Mouse (Mus musculus) hindbrain, postnatal 0 days (tissue): ENCODE data around the gene Tiprl. TPM values are rescaled to one million over a fixed set of nuclear protein-coding genes. Genes with fewer than 3 reads are reported as not detected.

Source experiments
- ATAC-seq: fragments of 200-750 bp; cut with Nextera tagmentation; 2 replicates; pipeline ENCODE4 v1.8.0; 2017; ENCODE audit warnings: mild to moderate bottlenecking, moderate TSS enrichment, moderate library complexity
- DNase-seq: peaks from one replicate; pipeline ENCODE4 v3.0.0-alpha.2; 2015; ENCODE audit warnings: low spot score
- H3K27ac ChIP-seq: fragments of 300-500 bp; sonication (generic); 2 replicates; pipeline ENCODE4 v1.5.1; 2014; ENCODE audit warnings: mild to moderate bottlenecking
- H3K27me3 ChIP-seq: fragments of 300-500 bp; sonication (generic); 2 replicates; pipeline ENCODE4 v1.6.1; 2014; ENCODE audit warnings: low read length, mixed read lengths; ENCODE audit not compliant: insufficient read depth
- H3K36me3 ChIP-seq: fragments of 300-500 bp; sonication (generic); 2 replicates; pipeline ENCODE4 v1.6.1; 2014; ENCODE audit warnings: low read length, mixed read lengths; ENCODE audit not compliant: insufficient read depth
- H3K4me1 ChIP-seq: fragments of 300-500 bp; sonication (generic); 2 replicates; pipeline ENCODE4 v1.6.1; 2014; ENCODE audit warnings: antibody characterized with exemption, low read length, mixed read lengths; ENCODE audit not compliant: insufficient read depth
- H3K4me2 ChIP-seq: fragments of 300-500 bp; sonication (generic); 2 replicates; pipeline ENCODE4 v1.6.1; 2014; ENCODE audit warnings: low read depth, mild to moderate bottlenecking, low read length, moderate library complexity, mixed read lengths
- H3K4me3 ChIP-seq: fragments of 300-500 bp; sonication (generic); 2 replicates; pipeline ENCODE4 v1.5.1; 2014; ENCODE audit warnings: low read length
- H3K9ac ChIP-seq: fragments of 300-500 bp; sonication (generic); replicated peaks from 2 replicates; pipeline ENCODE4 v1.6.1; 2014; ENCODE audit warnings: mild to moderate bottlenecking, low read length, moderate library complexity, mixed read lengths
- H3K9me3 ChIP-seq: fragments of 300-500 bp; sonication (generic); 2 replicates; pipeline ENCODE4 v1.6.1; 2016; ENCODE audit warnings: low read length, mixed read lengths
- CTCF ChIP-seq: IDR thresholded peaks from 2 replicates; pipeline ENCODE4 v1.5.1; 2016; ENCODE audit warnings: antibody characterized with exemption, control low read depth, low read depth
- whole genome bisulfite sequencing: fragments of 180-500 bp; shearing (Covaris S2); extraction: QIAGEN DNeasy Blood & Tissue Kit; methylation state at CpG from one replicate; pipeline ENCODE4 v1.1.7; 2014; 5-methylcytosine and 5-hydroxymethylcytosine counted together
- polyA plus RNA-seq: library from polyadenylated mRNA; unstranded; fragments of >200 nt; fragmentation: Nextera tagmentation; extraction: Ambion mirVana; gene quantifications from 2 replicates; pipeline ENCODE4 v1.2.1, GENCODE M21; 2015
- total RNA-seq: library from RNA; depleted of rRNA; stranded (reverse); fragments of >200 nt; gene quantifications from 2 replicates; pipeline ENCODE4 v1.2.3, GENCODE M21; 2014

The Tiprl gene
- total and polyA plus RNA-seq, 2 experiments from 2014 or later = 37.1 to 129 TPM

- no peaks in the 10 kb centered on the region for H3K4me1 ChIP-seq
- H3K27me3 ChIP-seq = no peaks in the 10 kb centered on the region
- H3K36me3 ChIP-seq = no peaks in the 10 kb centered on the region
- TF ChIP-seq CTCF = no peak
- WGBS = 45% methylated on average over 2 of the region's 2 CpGs
- no peak overlapping the region for H3K27ac ChIP-seq
- no peak overlapping the region for H3K4me3 ChIP-seq
- ATAC-seq (no peak), DNase-seq (no peak)
- H3K9ac ChIP-seq = no peak overlapping the region
- H3K4me2 ChIP-seq = no peak overlapping the region
- H3K9me3 ChIP-seq = no peaks in the 10 kb centered on the region
These were observed 31.2 kb downstream of the Tiprl start for GRCm38 (mm10) chr1:165205591-165205990.

- WGBS = 48% methylated on average over 2 of the region's 2 CpGs
- H3K4me3 ChIP-seq = no peak overlapping the region
These were observed 33.2 kb downstream of the Tiprl start for GRCm38 (mm10) chr1:165203488-165204035.

GRCm38 (mm10) chr1:165201445-165202012, 35.3 kb downstream of the Tiprl start:
- no peak for TF ChIP-seq CTCF
- Histone ChIP-seq H3K27ac (no peak overlapping the region), H3K36me3 (no peaks in the 10 kb centered on the region), H3K4me3 (no peak overlapping the region), H3K4me2 (no peak overlapping the region), H3K4me1 (no peaks in the 10 kb centered on the region), H3K27me3 (no peaks in the 10 kb centered on the region), H3K9me3 (no peaks in the 10 kb centered on the region), H3K9ac (no peak overlapping the region)
- DNase-seq = no peak
- WGBS = 84% methylated on average over 4 of the region's 4 CpGs
- ATAC-seq = no peak

More at GRCm38 (mm10) chr1:165203488-165204035, 33.2 kb downstream of the Tiprl start:
- no peak overlapping the region for H3K9ac ChIP-seq
- H3K27me3 ChIP-seq = no peaks in the 10 kb centered on the region
- no peak for TF ChIP-seq CTCF
- H3K27ac ChIP-seq = no peak overlapping the region
- H3K36me3 ChIP-seq = no peaks in the 10 kb centered on the region
- no peaks in the 10 kb centered on the region for H3K4me1 ChIP-seq
- no peaks in the 10 kb centered on the region for H3K9me3 ChIP-seq
- H3K4me2 ChIP-seq = no peak overlapping the region
- no peak for ATAC-seq
- no peak for DNase-seq

GRCm38 (mm10) chr1:165200748-165201147, 36.0 kb downstream of the Tiprl start:
- no peaks in the 10 kb centered on the region for H3K4me1 ChIP-seq
- no peak overlapping the region for H3K9ac ChIP-seq
- H3K36me3 ChIP-seq = no peaks in the 10 kb centered on the region
- H3K4me3 ChIP-seq = no peak overlapping the region
- no peak overlapping the region for H3K4me2 ChIP-seq
- WGBS = 83% methylated on average over 8 of the region's 8 CpGs
- ATAC-seq = no peak
- TF ChIP-seq CTCF = no peak
- DNase-seq = no peak
- H3K27me3 ChIP-seq = no peaks in the 10 kb centered on the region
- no peaks in the 10 kb centered on the region for H3K9me3 ChIP-seq
- no peak overlapping the region for H3K27ac ChIP-seq

GRCm38 (mm10) chr1:165199639-165200038, 37.2 kb downstream of the Tiprl start:
- Histone ChIP-seq H3K27ac (no peak overlapping the region), H3K4me1 (peaks cover 5% of the 10 kb centered on the region; the same call in 1 of the 2 replicates), H3K9ac (no peak overlapping the region), H3K4me3 (no peak overlapping the region), H3K4me2 (no peak overlapping the region), H3K9me3 (no peaks in the 10 kb centered on the region), H3K27me3 (no peaks in the 10 kb centered on the region), H3K36me3 (no peaks in the 10 kb centered on the region)
- 59% methylated on average over 3 of the region's 3 CpGs for WGBS
- TF ChIP-seq CTCF = no peak
- ATAC-seq = no peak
- DNase-seq = no peak

- H3K27ac ChIP-seq = no peak overlapping the region
- peaks cover 6% of the 10 kb centered on the region; the same call in 1 of the 2 replicates for H3K4me1 ChIP-seq
- H3K9me3 ChIP-seq = no peaks in the 10 kb centered on the region
- no peak overlapping the region for H3K4me3 ChIP-seq
- DNase-seq (no peak), ATAC-seq (no peak)
- TF ChIP-seq CTCF = no peak
- H3K36me3 ChIP-seq = no peaks in the 10 kb centered on the region
- H3K27me3 ChIP-seq = no peaks in the 10 kb centered on the region
- no peak overlapping the region for H3K9ac ChIP-seq
- 69% methylated on average over 1 of the region's 1 CpGs for WGBS
- H3K4me2 ChIP-seq = no peak overlapping the region
These were observed 37.8 kb downstream of the Tiprl start for GRCm38 (mm10) chr1:165198951-165199350.

GRCm38 (mm10) chr1:165197875-165198274, 38.9 kb downstream of the Tiprl start:
- no peak for DNase-seq
- no peak overlapping the region for H3K9ac ChIP-seq
- H3K36me3 ChIP-seq = no peaks in the 10 kb centered on the region
- H3K9me3 ChIP-seq = no peaks in the 10 kb centered on the region
- H3K4me2 ChIP-seq = no peak overlapping the region
- H3K4me3 ChIP-seq = no peak overlapping the region
- 79% methylated on average over 3 of the region's 3 CpGs for WGBS
- H3K27me3 ChIP-seq = no peaks in the 10 kb centered on the region
- ATAC-seq = no peak
- peaks cover 6% of the 10 kb centered on the region; the same call in 1 of the 2 replicates for H3K4me1 ChIP-seq
- no peak for TF ChIP-seq CTCF
- no peak overlapping the region for H3K27ac ChIP-seq
